Comparison of ENCODE assay signal across 11 mouse cellular contexts in the genomic region with DNA sequence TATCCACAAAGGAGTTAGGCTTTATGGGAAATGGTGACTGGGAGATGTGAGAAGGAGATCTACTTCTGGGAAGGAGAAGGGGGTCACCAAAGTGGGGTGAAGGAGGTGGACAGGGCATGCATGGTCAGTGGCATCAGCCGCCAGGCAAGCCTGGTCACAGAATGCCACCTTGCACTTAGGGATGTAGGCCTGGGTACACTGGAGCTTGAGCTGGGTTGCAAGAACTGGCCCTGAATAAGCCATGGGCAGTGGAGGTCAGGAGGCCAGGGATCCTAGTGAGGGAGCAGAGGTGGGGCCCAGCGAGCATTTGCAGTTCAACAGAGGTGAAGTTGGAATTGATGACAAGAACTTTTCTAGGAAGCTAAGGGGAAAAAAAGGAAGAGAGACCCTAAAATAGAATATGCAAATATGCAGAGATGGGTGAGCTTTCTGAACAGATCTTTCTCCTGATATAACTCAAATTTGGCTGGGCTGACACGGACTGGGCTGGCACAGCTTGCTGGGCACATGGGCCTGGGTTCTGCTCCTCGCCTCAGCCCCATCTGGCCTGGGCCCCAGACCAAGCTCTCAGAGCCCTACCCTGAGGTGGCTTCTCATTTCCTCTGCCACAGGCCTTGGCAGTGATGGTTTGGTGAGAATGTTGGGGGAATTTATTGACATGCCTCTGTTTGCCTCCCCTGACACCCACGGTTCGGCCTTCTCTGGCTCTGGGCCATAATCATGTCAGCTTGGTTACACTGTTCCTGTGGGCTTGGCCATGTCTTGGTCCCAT. TPM values are rescaled to one million over a fixed set of nuclear protein-coding genes. Genes with fewer than 3 reads are reported as not detected.
A peak's percentile ranks its signal among the peaks of the same experiment; 100 is the strongest.
DNase-seq lines count a peak whose midpoint lies in the region; ATAC-seq and TF ChIP-seq lines count a peak whose summit lies in the region.
"Had no signal": no experiment of that assay in that cellular context is flagged by ENCODE, and none has a peak within 500 bp of the region (broad histone marks: within the 10 kb centered on the region; RNA-seq: fewer than 3 reads in every experiment).

No protein-coding gene starts in this region.

- no peak overlapping the region for H3K4me2 ChIP-seq in hindbrain, postnatal 0 days (ENCODE audit: low read depth, low read length)
- no peak overlapping the region for H3K4me2 ChIP-seq in hindbrain, embryonic 12.5 days (replicated peaks)
- H3K4me2 ChIP-seq: lung, embryonic 14.5 days had no signal

- WGBS in hindbrain, postnatal 0 days: 64% methylated on average over 6 of the region's 6 CpGs
- 83% methylated on average over 6 of the region's 6 CpGs for WGBS in hindbrain, embryonic 12.5 days

- H3K4me3 ChIP-seq in hindbrain, postnatal 0 days (ENCODE audit: low read length): no peak overlapping the region
- H3K4me3 ChIP-seq in hindbrain, embryonic 12.5 days: no peak overlapping the region

- H3K27me3 ChIP-seq in hindbrain, postnatal 0 days (ENCODE audit: insufficient read depth, low read length): no peaks in the 10 kb centered on the region
- peaks cover 7% of the 10 kb centered on the region; the same call in 1 of the 2 replicates for H3K27me3 ChIP-seq in hindbrain, embryonic 12.5 days

- H3K9ac ChIP-seq in hindbrain, postnatal 0 days (replicated peaks; ENCODE audit: low read length): no peak overlapping the region
- no peak overlapping the region for H3K9ac ChIP-seq in hindbrain, embryonic 12.5 days
- H3K9ac ChIP-seq: lung, embryonic 14.5 days had no signal

- H3K27ac ChIP-seq in hindbrain, postnatal 0 days: no peak overlapping the region
- H3K27ac ChIP-seq in hindbrain, embryonic 12.5 days: no peak overlapping the region

- no peak for DNase-seq in hindbrain, postnatal 0 days (ENCODE audit: low spot score)
- DNase-seq in cerebellum, adult 18-20 months: peak; percentile 87 to 92
- DNase-seq in frontal cortex, postnatal 14 days (ENCODE audit: low spot score in 2 of 2): peak; percentile 46 to 64
- peak; percentile 85 to 90 for DNase-seq in right cerebral cortex, postnatal 10 days (ENCODE audit: low spot score in 2 of 2)
- no peak for DNase-seq in urinary bladder, postnatal 14 days (ENCODE audit: low spot score)
- no peak for DNase-seq in thymus, postnatal 36 days
- DNase-seq: gastrocnemius, postnatal 14 days; lung, embryonic 14.5 days; midbrain, embryonic 14.5 days had no signal

- ATAC-seq in hindbrain, postnatal 0 days: 0 out of 2 replicates have a peak, but pooled peaks have one; percentile 43
- ATAC-seq in hindbrain, embryonic 12.5 days (ENCODE audit: low FRiP score): no peak
- ATAC-seq in inflammation-experienced regulatory T-cells, adult 6 months: no peak

- H3K4me1 ChIP-seq in hindbrain, postnatal 0 days (ENCODE audit: insufficient read depth, low read length): no peaks in the 10 kb centered on the region
- H3K4me1 ChIP-seq in hindbrain, embryonic 12.5 days: no peaks in the 10 kb centered on the region

- peaks cover 24% of the 10 kb centered on the region for H3K36me3 ChIP-seq in hindbrain, postnatal 0 days (ENCODE audit: insufficient read depth, low read length)
- peaks cover 27% of the 10 kb centered on the region for H3K36me3 ChIP-seq in hindbrain, embryonic 12.5 days

- no peaks in the 10 kb centered on the region for H3K9me3 ChIP-seq in hindbrain, postnatal 0 days (ENCODE audit: low read length)
- H3K9me3 ChIP-seq in hindbrain, embryonic 12.5 days (replicated peaks): no peaks in the 10 kb centered on the region

- TF ChIP-seq CTCF in hindbrain, postnatal 0 days (IDR thresholded peaks at IDR 0.05; ENCODE audit: low read depth): no peak

RNA-seq across cellular contexts. Expression of a gene that starts 6.9 kb away (rescaled TPM):
- 60.2 and 62.8 TPM in 2 replicates for total RNA-seq in hindbrain, postnatal 0 days (2014; rRNA removed)
- 4.0 and 4.9 TPM in 2 replicates for polyA plus RNA-seq in hindbrain, postnatal 0 days (2015; fragmentation: Nextera tagmentation; extraction: Ambion mirVana)
- polyA plus RNA-seq in hindbrain, embryonic 12.5 days (2016; fragmentation: Nextera tagmentation; extraction: Ambion mirVana): 1.0 and 1.7 TPM in 2 replicates
- 1 to 10 TPM in 1 of 3 experiments, not detected in 2; 1.8 TPM for polyA plus RNA-seq in inflammation-experienced regulatory T-cells, adult 6 months (2017; shearing (Covaris generic))

RNA-seq across cellular contexts. Expression of a gene that starts 22.2 kb away (rescaled TPM):
- 96.6 and 116 TPM in 2 replicates for total RNA-seq in hindbrain, postnatal 0 days (2014; rRNA removed)
- polyA plus RNA-seq in hindbrain, postnatal 0 days (2015; fragmentation: Nextera tagmentation; extraction: Ambion mirVana): 151 and 152 TPM in 2 replicates
- 143 and 144 TPM in 2 replicates for polyA plus RNA-seq in hindbrain, embryonic 12.5 days (2016; fragmentation: Nextera tagmentation; extraction: Ambion mirVana)
- 100 to 1,000 TPM; 113 to 167 (median 131) TPM for polyA plus RNA-seq in inflammation-experienced regulatory T-cells, adult 6 months (2017; shearing (Covaris generic))

Comparison
In these comparisons a context has a peak if more than half of its experiments do, and no peak if none do; other contexts are left out.
1. DNase-seq: peak in cerebellum, adult 18-20 months (2 of 2), frontal cortex, postnatal 14 days (2 of 2) and right cerebral cortex, postnatal 10 days (2 of 2); none in hindbrain, postnatal 0 days (single experiment), urinary bladder, postnatal 14 days (single experiment) and thymus, postnatal 36 days (0 of 2).